Mouse (Mus musculus) heart, adult 2 months (tissue): ENCODE results near the gene Zswim1. TPM values are rescaled to one million over a fixed set of nuclear protein-coding genes. Genes with fewer than 3 reads are reported as not detected.

Source experiments
- DNase-seq, 2 experiments: peaks; one replicate each; pipeline ENCODE4 v3.0.0; 2021
- H3K27ac ChIP-seq: fragments of 200-600 bp; 2 replicates; pipeline ENCODE4 v1.8.1; 2022
- H3K27me3 ChIP-seq: fragments of 200-500 bp; 2 replicates; pipeline ENCODE4 v1.6.1; 2012; ENCODE audit warnings: mild to moderate bottlenecking, low read length, inconsistent platforms, mixed read lengths; ENCODE audit not compliant: control insufficient read depth, insufficient read depth
- H3K36me3 ChIP-seq: fragments of 200-500 bp; 2 replicates; pipeline ENCODE4 v1.6.1; 2012; ENCODE audit warnings: low read length, inconsistent platforms; ENCODE audit not compliant: control insufficient read depth, insufficient read depth
- H3K4me1 ChIP-seq: fragments of 200-500 bp; 2 replicates; pipeline ENCODE4 v1.6.1; 2011; ENCODE audit warnings: low read length; ENCODE audit not compliant: control insufficient read depth, insufficient read depth
- H3K4me3 ChIP-seq: fragments of 200-600 bp; 2 replicates; pipeline ENCODE4 v1.8.1; 2022
- H3K79me2 ChIP-seq: fragments of 200-500 bp; replicated peaks from 2 replicates; pipeline ENCODE4 v1.6.1; 2012; ENCODE audit warnings: mild to moderate bottlenecking, inconsistent platforms, low read length, moderate library complexity, mixed read lengths; ENCODE audit not compliant: control insufficient read depth, insufficient read depth
- H3K9ac ChIP-seq: fragments of 200-500 bp; 2 replicates; pipeline ENCODE4 v1.6.1; 2012; ENCODE audit warnings: low read depth, mild to moderate bottlenecking, control low read depth, inconsistent platforms, low read length, mixed read lengths
- CTCF ChIP-seq: fragments of 200-600 bp; IDR thresholded peaks from 2 replicates; pipeline ENCODE4 v1.8.1; 2022; ENCODE audit warnings: antibody characterized with exemption, mild to moderate bottlenecking, moderate library complexity
- EP300 ChIP-seq: fragments of 200-500 bp; IDR thresholded peaks from 2 replicates; pipeline ENCODE4 v1.6.1; 2011; ENCODE audit warnings: low read depth, low read length, control low read depth; ENCODE audit not compliant: insufficient read depth
- POLR2A ChIP-seq: fragments of 200-500 bp; IDR thresholded peaks from 2 replicates; pipeline ENCODE4 v1.6.1; 2011; ENCODE audit warnings: mild to moderate bottlenecking, low read depth, low read length, control low read depth; ENCODE audit not compliant: insufficient read depth
- WGBS: fragments of 180-500 bp; shearing (Covaris S2); methylation state at CpG from one replicate; pipeline ENCODE4 v1.1.7; 2018; 5-methylcytosine and 5-hydroxymethylcytosine counted together
- intact Hi-C: fragments of 180-260 bp; cut with DNase I; formaldehyde crosslinking; loops from one replicate; pipeline ENCODE4 v1.15.1; 2025
- polyA plus RNA-seq: library from polyadenylated mRNA; depleted of rRNA; stranded (reverse); fragments of >200 nt; gene quantifications from 2 replicates; pipeline ENCODE4 v1.2.3, GENCODE M21; 2012
- total RNA-seq, 2 experiments: library from RNA; stranded (reverse); gene quantifications; 2 replicates each; pipeline ENCODE4 v1.2.3; 2021

The Zswim1 gene
- total and polyA plus RNA-seq, 3 experiments = 4.5 to 5.3 (median 5.1) TPM

DNA sequence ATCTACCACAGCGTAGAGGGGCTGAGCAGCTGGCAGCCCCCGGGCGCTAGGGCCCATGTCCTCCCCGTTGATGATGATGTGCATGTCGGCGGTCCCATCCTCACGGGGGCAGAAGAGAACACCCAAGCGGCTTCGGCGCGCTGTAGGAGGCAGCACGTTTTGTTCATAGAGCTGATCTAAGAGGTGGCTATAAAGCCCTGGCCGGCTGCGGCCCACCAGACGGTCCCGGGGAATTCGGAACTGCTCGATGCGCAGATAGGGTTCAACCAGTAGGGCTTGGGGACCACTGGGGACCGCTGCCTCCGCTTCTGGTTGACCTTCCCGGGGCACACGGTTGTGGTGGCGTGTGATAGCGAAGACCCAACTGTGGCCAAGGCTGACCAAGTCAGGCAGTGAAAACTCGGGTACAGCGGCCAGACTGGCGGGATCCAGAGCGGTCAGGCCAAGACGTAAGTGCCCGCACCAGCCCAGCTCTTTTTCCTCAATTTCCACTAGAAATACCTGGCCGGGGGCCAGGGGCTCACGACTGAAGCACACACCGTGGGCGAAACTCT, 10.3 kb downstream of the Zswim1 start, which contains the start of gene Ctsa:
TSS of gene Ctsa (plus strand) at position 126 of the 554 bp plus-strand sequence.
- TF ChIP-seq POLR2A (peak; percentile 56; the same call in 1 of the 2 replicates), EP300 (0 out of 2 replicates have a peak, but pooled peaks have one; percentile 39), CTCF (peak; percentile 85)
- WGBS = under 1% methylated on average over 35 of the region's 35 CpGs
- Histone ChIP-seq H3K36me3 (no peaks in the 10 kb centered on the region), H3K4me3 (peak within 1 kb of the TSS; percentile 92), H3K4me1 (peaks cover 7% of the 10 kb centered on the region), H3K27me3 (no peaks in the 10 kb centered on the region), H3K79me2 (no peaks in the 10 kb centered on the region), H3K27ac (peak within 1 kb of the TSS; percentile 99), H3K9ac (peak within 1 kb of the TSS; percentile 81)
- DNase-seq = peak; percentile 86 to 87
- intact Hi-C loops = loop anchor here (1.0 to 10.0 kb wide), 3 partner anchors 48 to 202 kb away; partner anchors contain the start of genes Ncoa5 and Zfp335

DNA sequence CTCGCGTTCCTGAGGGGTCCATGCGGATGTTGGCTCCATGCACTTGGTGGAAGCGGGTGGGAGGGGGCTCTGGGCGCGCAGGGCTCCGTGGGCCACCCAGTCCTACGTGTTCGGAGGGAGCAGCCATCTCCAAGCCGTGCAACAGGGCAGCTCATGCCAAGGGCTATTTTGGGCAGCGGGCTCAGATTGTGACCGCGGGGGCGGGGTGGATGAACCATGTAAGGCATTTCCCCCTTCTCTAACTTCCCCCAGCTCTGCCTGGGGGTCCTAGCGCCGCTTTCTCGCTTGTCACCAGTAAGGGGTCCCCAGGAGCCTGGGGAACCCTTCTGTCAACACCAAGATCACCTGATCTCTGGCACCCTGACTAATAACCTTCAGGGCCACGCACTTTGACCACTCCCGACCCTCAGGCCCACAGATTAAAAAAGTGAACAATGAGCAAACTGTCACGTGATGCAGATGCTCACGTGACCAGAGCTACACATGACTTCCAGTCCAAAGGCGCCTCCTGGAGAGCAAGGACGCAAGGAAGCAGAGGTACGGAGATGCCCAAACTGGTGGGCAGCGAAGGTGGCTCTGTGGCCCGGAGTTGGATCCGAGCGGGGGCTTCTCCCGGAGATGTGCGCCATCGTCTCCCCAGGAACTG, 11.0 kb downstream of the Zswim1 start, which contains the start of gene Neurl2:
TSS of gene Neurl2 (minus strand) at position 143 of the 646 bp plus-strand sequence.
- Histone ChIP-seq H3K9ac (peak within 1 kb of the TSS; percentile 81), H3K36me3 (no peaks in the 10 kb centered on the region), H3K27ac (peak within 1 kb of the TSS; percentile 99), H3K4me1 (peaks cover 7% of the 10 kb centered on the region), H3K4me3 (peak within 1 kb of the TSS; percentile 92), H3K27me3 (no peaks in the 10 kb centered on the region), H3K79me2 (no peaks in the 10 kb centered on the region)
- WGBS = under 1% methylated on average over 31 of the region's 31 CpGs
- intact Hi-C loops = loop anchor here (1.0 to 10.0 kb wide), 3 partner anchors 47 to 201 kb away; partner anchors contain the start of genes Ncoa5 and Zfp335
- peak; percentile 92 to 94 for DNase-seq
- peak; percentile 90 for TF ChIP-seq POLR2A
- peak; percentile 77; the same call in 1 of the 2 replicates for TF ChIP-seq EP300
- TF ChIP-seq CTCF = peak; percentile 32; the same call in 1 of the 2 replicates

DNA sequence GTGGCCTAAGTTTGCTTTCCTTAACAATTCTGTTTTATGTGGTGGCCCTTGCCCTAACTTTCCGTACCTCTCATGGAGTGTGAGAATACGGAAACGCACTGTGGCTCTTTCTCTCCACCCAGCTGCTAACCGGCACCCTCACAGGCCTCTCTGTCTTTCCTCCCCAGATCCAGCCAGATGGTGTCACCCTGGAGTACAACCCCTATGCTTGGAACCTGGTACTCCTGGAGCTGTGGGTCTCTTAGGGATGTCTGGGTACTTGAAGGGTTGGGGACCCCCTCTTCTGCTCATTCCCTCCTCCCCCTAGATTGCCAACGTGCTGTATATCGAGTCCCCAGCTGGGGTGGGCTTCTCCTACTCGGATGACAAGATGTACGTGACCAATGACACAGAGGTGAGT, 12.0 kb downstream of the Zswim1 start:
- H3K27ac ChIP-seq = peak overlapping the region; percentile 99
- H3K79me2 ChIP-seq = no peaks in the 10 kb centered on the region
- peak; percentile 30 for TF ChIP-seq CTCF
- no peak for TF ChIP-seq EP300
- DNase-seq = peak; percentile 43 to 45
- WGBS = 42% methylated on average over 8 of the region's 8 CpGs
- no peaks in the 10 kb centered on the region for H3K36me3 ChIP-seq
- H3K27me3 ChIP-seq = no peaks in the 10 kb centered on the region
- intact Hi-C loops = loop anchor here (2.0 to 10.0 kb wide), 3 partner anchors 20 to 200 kb away; partner anchors contain the start of gene Ncoa5
- peaks cover 7% of the 10 kb centered on the region for H3K4me1 ChIP-seq
- peak overlapping the region; percentile 92 for H3K4me3 ChIP-seq
- peak overlapping the region; percentile 81 for H3K9ac ChIP-seq

DNA sequence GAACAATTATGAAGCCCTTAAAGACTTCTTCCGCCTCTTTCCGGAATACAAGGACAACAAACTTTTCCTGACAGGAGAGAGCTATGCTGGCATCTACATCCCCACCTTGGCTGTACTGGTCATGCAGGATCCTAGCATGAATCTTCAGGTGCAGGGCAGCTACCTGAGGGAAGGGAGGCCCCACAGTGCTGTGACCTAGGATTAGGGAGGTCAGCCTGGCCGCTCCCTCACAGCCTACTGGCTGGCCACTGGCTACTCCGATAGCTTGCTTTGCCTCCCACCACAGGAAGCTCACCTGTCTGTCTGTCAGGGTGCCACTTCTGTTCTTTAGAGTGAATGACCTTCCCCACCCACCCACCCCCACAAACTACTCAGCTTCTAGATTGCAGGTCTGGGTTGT, 12.7 kb downstream of the Zswim1 start:
- Histone ChIP-seq H3K36me3 (no peaks in the 10 kb centered on the region), H3K27me3 (no peaks in the 10 kb centered on the region), H3K27ac (no peak overlapping the region), H3K9ac (no peak overlapping the region), H3K79me2 (no peaks in the 10 kb centered on the region), H3K4me3 (no peak overlapping the region), H3K4me1 (peaks cover 7% of the 10 kb centered on the region)
- WGBS = 93% methylated on average over 4 of the region's 4 CpGs
- DNase-seq = no peak
- no peak for TF ChIP-seq POLR2A
- TF ChIP-seq EP300 = no peak
- TF ChIP-seq CTCF = no peak
- intact Hi-C loops = loop anchor here (2.0 to 10.0 kb wide), 3 partner anchors 20 to 200 kb away; partner anchors contain the start of gene Ncoa5

DNA sequence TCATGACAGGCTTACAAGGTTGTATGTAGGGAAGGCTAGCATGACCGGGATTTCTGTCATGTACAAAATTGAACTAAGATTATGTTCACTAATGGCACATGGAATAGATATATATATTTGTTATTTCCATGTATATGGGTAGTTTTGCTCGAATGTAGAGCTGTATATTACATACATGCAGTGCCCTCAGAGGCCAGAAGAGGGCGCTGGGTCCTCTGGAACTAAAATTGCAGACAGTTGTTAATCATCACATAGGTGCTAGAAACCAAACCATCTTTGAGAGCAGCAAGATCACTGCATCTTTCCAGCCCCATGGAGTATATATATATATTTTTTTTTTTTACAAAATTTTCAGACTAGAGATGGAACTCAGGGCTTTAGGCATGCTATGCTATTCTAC, 23.3 kb downstream of the Zswim1 start:
- TF ChIP-seq EP300 (no peak), POLR2A (no peak), CTCF (peak; percentile 69)
- intact Hi-C loops = no loop called here
- Histone ChIP-seq H3K79me2 (no peaks in the 10 kb centered on the region), H3K27ac (no peak overlapping the region), H3K9ac (no peak overlapping the region), H3K4me1 (no peaks in the 10 kb centered on the region), H3K27me3 (no peaks in the 10 kb centered on the region), H3K36me3 (no peaks in the 10 kb centered on the region), H3K4me3 (no peak overlapping the region)
- WGBS = 55% methylated on average over 3 of the region's 3 CpGs
- DNase-seq = no peak
